Mouse (Mus musculus): ENCODE results near the gene Rbfox1.

GRCm38 (mm10) chr16:6414846-6415245 lies 529.7 kb downstream of the Rbfox1 start:
- no peak for TF ChIP-seq CTCF (IDR thresholded peaks at IDR 0.05; ENCODE audit: extremely low read depth, insufficient read depth, low read length)
- no peak for TF ChIP-seq POLR2A (IDR thresholded peaks at IDR 0.05; ENCODE audit: extremely low read depth, insufficient read depth, low read length)

All from cortical plate, adult 2 months (tissue).